Mouse (Mus musculus): ENCODE data around the gene Pard3b. TPM values are rescaled to one million over a fixed set of nuclear protein-coding genes. Genes with fewer than 3 reads are reported as not detected.
A peak's percentile ranks its signal among the peaks of the same experiment; 100 is the strongest.

The Pard3b gene
- 2.0 and 3.2 TPM in 2 replicates for total RNA-seq (2014; fragmentation: Nextera tagmentation)
- total RNA-seq (2017) = 1.4 and 4.2 TPM in 2 replicates

DNA sequence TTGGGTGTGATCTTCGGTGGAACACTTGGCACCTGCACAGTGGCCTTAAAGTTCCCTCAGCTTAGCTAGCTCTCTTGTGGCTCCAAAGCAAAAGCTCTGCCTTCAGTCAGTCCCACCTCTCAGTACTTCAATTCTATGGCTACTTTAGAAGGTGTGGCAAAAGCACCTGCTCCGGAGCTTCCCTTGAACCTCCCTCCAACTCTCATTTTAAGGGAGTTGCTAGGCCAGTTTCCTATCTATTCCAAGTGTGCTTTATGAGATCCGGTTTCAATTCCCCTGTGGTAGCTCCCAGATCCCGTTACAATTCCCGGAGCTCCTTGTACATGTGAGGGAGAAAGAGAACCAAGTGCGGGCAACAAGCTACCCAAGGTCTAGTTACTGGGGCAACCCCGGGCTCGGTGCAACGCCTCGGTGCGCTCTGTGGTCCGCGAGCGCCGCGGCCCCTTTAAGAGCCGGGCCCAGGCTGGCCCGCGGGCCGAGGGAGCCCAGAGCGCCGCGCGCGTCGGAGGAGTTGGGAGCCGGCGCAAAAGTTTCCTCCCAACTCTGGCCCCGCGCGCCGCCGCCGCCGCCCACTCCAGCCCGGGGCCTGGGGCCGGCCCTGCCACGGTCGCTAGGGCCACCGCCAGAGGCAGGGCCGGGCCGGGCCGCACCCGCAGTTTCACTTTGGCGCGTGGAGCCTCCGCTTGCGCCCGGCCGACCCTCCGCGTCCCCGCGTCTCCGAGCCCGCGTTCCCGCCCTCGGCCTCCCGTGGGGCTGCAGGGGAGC lies at the start of gene Pard3b:
Gene Pard3b, plus strand, starts transcription at position 478 of the 765 bp plus-strand sequence.
- peak; percentile 79 for ATAC-seq (replicated peaks; ENCODE audit: low FRiP score, low TSS enrichment, poor library complexity, severe bottlenecking)

- ATAC-seq (replicated peaks; ENCODE audit: low FRiP score, low TSS enrichment, poor library complexity, severe bottlenecking) = no peak
These were observed 22.4 kb upstream of the Pard3b start for GRCm38 (mm10) chr1:61616176-61616575.

- no peak for ATAC-seq (replicated peaks; ENCODE audit: low FRiP score, low TSS enrichment, poor library complexity, severe bottlenecking)
These were observed 18.0 kb upstream of the Pard3b start for GRCm38 (mm10) chr1:61620651-61621050.

DNA sequence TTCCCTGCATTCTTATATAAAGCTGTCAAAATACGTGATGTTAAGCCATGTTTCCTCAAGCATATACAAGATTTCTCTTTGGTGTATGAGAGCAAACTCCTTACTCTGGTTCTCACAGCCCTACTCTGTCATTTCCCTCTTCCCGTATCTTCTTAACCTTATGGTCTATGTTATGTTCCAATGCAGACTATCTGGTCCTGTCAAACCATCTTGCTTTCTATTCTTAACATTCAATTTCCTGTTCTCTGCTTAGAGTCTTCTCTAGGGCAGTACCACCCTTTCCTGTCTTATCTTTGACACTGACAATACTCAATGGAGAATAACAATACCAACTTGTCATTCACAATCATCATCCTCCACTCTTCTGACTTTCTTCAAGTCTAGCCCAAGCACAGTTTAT lies 8.8 kb upstream of the Pard3b start:
- peak; percentile 41 for ATAC-seq (replicated peaks; ENCODE audit: low FRiP score, low TSS enrichment, poor library complexity, severe bottlenecking)

- peak; percentile 42; the same call in 1 of the 2 replicates for ATAC-seq (replicated peaks; ENCODE audit: low FRiP score, low TSS enrichment, poor library complexity, severe bottlenecking)
These were observed 780 bp downstream of the Pard3b start for GRCm38 (mm10) chr1:61639114-61640093.

DNA sequence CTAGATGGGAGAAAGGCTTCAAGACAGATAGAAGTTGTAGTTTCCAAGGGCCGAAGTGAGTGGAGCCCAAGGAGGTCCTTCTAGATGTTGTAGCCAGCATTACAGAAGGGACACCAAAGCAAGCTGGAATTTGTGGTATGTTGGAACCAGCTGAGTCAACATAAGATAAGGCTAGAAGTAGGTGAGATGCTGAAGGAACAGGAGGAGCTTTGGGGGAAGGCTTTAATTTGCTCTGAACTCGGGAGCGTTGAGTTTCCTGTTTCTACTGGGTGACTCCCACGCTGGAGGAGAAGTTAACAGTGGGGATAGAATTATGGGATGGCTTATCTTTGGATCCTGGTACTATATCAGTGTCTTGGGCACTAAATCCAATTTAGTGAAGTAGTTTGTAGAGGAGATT lies 3.3 kb downstream of the Pard3b start:
- no peak for ATAC-seq (replicated peaks; ENCODE audit: low FRiP score, low TSS enrichment, poor library complexity, severe bottlenecking)

DNA sequence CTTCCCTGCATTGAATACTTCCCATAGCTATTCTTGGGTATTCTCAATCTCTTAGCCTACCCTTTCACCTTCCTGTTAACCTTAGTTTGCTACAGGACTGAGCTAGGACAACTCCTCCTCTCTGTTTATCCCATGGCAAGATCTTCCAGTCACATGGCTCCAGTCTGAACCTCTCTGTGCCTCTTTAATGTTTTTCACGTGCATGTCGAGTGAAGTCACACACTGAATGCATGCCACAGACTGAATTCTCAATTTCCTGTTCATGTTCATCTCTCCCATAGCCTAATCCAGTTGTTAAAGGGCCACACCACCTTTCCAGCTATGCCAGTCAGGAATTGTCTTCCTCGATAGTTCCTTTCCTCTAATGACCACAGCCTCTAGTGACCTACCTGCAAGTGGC lies 6.4 kb downstream of the Pard3b start:
- ATAC-seq (replicated peaks; ENCODE audit: low FRiP score, low TSS enrichment, poor library complexity, severe bottlenecking) = no peak

- ATAC-seq (replicated peaks; ENCODE audit: low FRiP score, low TSS enrichment, poor library complexity, severe bottlenecking) = no peak
These were observed 11.3 kb downstream of the Pard3b start for GRCm38 (mm10) chr1:61649964-61650363.

GRCm38 (mm10) chr1:61651454-61652271 lies 13.0 kb downstream of the Pard3b start:
- ATAC-seq (replicated peaks; ENCODE audit: low FRiP score, low TSS enrichment, poor library complexity, severe bottlenecking) = no peak

DNA sequence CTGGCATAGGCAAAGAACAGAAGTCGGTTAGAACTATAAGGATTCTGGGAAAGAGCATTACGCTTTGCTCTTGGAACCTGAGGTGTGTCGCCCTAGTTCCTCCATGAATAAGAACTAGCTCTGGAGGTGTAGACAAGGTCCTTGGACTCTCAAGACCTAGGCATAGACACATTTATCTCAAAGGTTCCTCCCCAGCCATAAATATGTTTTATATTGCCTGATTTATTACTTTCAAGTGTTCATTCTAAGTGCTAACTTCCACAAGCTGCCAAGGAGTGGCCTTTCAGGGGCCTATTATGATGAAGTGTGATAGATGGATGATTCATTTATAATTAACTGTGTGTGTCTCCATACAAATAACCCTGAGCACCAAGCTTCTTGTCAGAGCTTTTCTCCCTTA lies 19.1 kb downstream of the Pard3b start:
- no peak for ATAC-seq (replicated peaks; ENCODE audit: low FRiP score, low TSS enrichment, poor library complexity, severe bottlenecking)

DNA sequence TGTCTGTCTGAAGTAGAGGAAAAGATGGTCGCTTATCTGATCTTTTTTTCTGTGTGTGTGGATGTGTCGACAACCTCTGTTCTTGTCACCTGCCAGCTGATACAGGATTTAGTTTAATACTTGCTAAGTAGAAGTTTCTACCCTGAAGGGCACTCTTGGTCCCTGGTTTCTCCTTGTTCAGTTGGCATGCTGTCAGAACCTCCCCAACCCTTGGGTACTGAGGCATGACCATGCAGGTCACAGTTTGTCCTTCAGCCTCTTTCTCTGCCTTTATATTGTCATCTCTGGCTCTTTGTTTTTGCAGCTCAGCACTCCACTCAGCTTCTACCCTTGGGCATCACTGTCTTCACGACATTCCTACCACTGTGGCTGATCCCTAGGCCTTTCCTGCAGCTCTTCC lies 21.3 kb downstream of the Pard3b start:
- no peak for ATAC-seq (replicated peaks; ENCODE audit: low FRiP score, low TSS enrichment, poor library complexity, severe bottlenecking)

DNA sequence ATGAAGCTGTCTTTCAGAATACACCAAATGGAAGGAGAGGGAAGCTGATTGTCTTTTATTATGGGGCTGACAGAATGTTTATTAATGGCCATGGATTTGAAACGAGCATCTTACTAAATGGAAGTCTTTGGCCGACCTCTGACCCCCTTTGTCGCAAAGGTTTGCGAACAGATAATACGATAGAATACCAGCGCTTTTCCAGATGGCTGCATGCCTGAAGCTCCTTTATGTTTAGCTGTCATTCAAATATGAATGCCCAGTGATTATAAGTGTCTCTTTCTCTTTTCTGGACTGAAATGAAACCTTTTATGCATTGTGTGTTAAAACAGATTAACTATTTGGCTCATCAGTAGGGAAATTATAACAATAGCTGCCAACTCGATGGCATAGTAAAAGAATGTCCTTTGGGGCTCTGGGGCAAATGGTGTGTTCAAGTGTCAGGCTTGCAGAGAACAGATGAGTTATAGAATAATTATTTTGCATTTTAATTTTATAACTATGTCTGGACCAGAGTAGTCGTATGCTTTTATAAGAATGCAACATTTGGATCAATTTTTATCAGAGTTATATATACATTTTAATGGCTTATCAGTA lies 46.7 kb downstream of the Pard3b start:
- no peak for ATAC-seq (replicated peaks; ENCODE audit: low FRiP score, low TSS enrichment, poor library complexity, severe bottlenecking)

DNA sequence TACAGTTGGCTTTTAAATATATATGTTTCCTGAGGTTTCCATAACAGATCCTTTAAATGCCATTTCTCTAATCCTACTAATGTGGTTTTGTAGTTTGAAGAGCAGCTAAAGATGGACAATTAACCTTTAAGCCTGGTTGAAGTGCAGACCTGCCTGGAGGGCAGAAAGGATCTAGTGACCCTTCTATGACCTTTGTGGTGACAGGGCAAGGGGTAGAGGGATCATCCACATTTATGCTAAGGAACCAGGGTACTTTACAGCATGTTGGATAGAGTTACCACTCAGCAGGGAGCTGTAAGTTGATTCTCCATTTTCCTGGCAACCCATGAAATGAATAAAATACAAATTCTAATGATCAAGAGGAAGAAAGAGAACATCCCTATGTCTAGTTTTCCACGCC lies 47.3 kb downstream of the Pard3b start:
- ATAC-seq (replicated peaks; ENCODE audit: low FRiP score, low TSS enrichment, poor library complexity, severe bottlenecking) = no peak

- ATAC-seq (replicated peaks; ENCODE audit: low FRiP score, low TSS enrichment, poor library complexity, severe bottlenecking) = no peak
These were observed 49.7 kb downstream of the Pard3b start for GRCm38 (mm10) chr1:61688301-61688700.

DNA sequence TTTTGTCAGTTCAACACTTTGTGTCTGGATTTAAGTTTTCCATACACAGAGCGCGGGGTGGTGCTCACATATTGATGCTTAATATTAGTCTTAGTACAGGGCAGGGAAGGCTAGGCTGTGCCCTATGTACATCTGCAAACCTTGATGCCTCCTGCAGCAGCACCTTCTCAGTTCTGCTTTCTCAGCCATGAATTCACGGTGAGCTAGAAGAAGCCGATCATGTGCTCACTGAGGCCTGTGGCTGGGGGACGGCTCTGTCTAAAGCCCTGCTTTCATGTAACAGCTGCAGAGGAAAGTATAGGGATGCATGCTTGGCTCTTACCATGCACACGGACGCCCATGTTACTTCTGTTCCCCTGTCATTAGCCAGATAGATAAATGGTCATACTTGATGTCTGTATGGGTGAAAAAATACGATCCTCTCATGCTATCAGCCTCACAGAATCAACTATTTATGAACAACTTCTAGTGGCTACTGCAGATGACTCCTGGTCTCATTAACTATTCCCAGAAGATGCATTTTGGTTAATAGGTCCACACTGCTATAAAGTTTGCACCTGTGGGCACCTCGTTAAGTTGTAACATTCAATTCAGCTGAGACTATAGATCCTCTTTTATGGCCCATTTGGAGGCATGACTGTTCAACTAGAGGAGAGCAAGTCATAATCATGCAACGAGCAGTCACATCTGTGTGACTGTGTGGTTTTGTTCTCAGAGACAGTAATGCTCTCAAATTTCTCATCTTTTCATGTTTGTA lies 60.0 kb downstream of the Pard3b start:
- no peak for ATAC-seq (replicated peaks; ENCODE audit: low FRiP score, low TSS enrichment, poor library complexity, severe bottlenecking)

DNA sequence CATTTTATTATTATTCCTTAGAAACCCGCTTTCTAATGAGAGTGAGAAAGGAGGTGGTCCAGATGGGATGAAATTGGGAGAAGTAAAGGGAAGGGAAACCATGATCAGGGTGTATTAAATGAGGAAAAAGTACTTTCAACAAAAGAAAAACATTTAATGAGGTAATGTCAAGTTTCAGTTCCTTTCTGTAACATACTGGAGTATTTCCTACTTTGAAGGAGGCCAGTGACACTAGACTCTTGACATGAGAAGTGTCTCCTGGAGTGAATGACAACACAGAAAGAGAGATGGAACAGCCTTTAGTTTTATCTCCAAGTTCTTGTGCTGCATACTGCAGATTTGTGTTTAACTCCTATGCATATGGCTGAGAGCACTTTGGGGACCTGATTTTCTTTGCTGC lies 71.2 kb downstream of the Pard3b start:
- ATAC-seq (replicated peaks; ENCODE audit: low FRiP score, low TSS enrichment, poor library complexity, severe bottlenecking) = no peak

- ATAC-seq (replicated peaks; ENCODE audit: low FRiP score, low TSS enrichment, poor library complexity, severe bottlenecking) = no peak
These were observed 72.9 kb downstream of the Pard3b start for GRCm38 (mm10) chr1:61711523-61711922.

- no peak for ATAC-seq (replicated peaks; ENCODE audit: low FRiP score, low TSS enrichment, poor library complexity, severe bottlenecking)
These were observed 91.0 kb downstream of the Pard3b start for GRCm38 (mm10) chr1:61729654-61730053.
